Mouse (Mus musculus): ENCODE data around the gene 4933415F23Rik. TPM values are rescaled to one million over a fixed set of nuclear protein-coding genes. Genes with fewer than 3 reads are reported as not detected.
"Not testable (repeated sequence)": the region's sequence is repeated elsewhere in the genome, so short reads cannot be mapped to it uniquely, and the experiment has no call there.

Gene 4933415F23Rik
- not detected in 2 replicates for polyA plus RNA-seq (2015; fragmentation: Nextera tagmentation; extraction: Ambion mirVana)

- Histone ChIP-seq H3K4me1 (ENCODE audit: control insufficient read depth, insufficient read depth, low read length) (no peaks in the 10 kb centered on the region), H3K27me3 (ENCODE audit: control insufficient read depth, insufficient read depth, low read length) (no peaks in the 10 kb centered on the region), H3K4me2 (ENCODE audit: low read depth, low read length) (no peak within 1 kb of the TSS), H3K9ac (ENCODE audit: low read length) (no peak within 1 kb of the TSS), H3K9me3 (replicated peaks; ENCODE audit: control insufficient read depth, low read length) (no peaks in the 10 kb centered on the region; the same call in 1 of the 2 replicates), H3K36me3 (ENCODE audit: control insufficient read depth, insufficient read depth) (no peaks in the 10 kb centered on the region), H3K4me3 (ENCODE audit: low read length) (no peak within 1 kb of the TSS), H3K27ac (ENCODE audit: low read length) (no peak within 1 kb of the TSS)
- no peak for ATAC-seq (replicated peaks; ENCODE audit: extremely low read depth, insufficient read depth, low FRiP score)
- WGBS: 93% methylated on average over 20 of the region's 20 CpGs
These were observed at the start of gene 4933415F23Rik for GRCm38 (mm10) chr1:23102021-23102420. Gene 4933415F23Rik, minus strand, starts transcription at chr1:23102253.

GRCm38 (mm10) chr1:23151722-23152121, 49.7 kb upstream of the 4933415F23Rik start:
- Histone ChIP-seq H3K4me1 (ENCODE audit: control insufficient read depth, insufficient read depth, low read length) (no peaks in the 10 kb centered on the region), H3K4me2 (ENCODE audit: low read depth, low read length) (no peak overlapping the region), H3K27me3 (ENCODE audit: control insufficient read depth, insufficient read depth, low read length) (no peaks in the 10 kb centered on the region), H3K4me3 (ENCODE audit: low read length) (no peak overlapping the region), H3K36me3 (ENCODE audit: control insufficient read depth, insufficient read depth) (no peaks in the 10 kb centered on the region), H3K9me3 (replicated peaks; ENCODE audit: control insufficient read depth, low read length) (no peaks in the 10 kb centered on the region), H3K9ac (ENCODE audit: low read length) (no peak overlapping the region), H3K27ac (ENCODE audit: low read length) (no peak overlapping the region)
- ATAC-seq (replicated peaks; ENCODE audit: extremely low read depth, insufficient read depth, low FRiP score): no peak
- 79% methylated on average over 1 of the region's 1 CpGs for WGBS

- Histone ChIP-seq H3K4me3 (ENCODE audit: low read length) (no peak overlapping the region), H3K36me3 (ENCODE audit: control insufficient read depth, insufficient read depth) (no peaks in the 10 kb centered on the region), H3K27me3 (ENCODE audit: control insufficient read depth, insufficient read depth, low read length) (no peaks in the 10 kb centered on the region), H3K9ac (ENCODE audit: low read length) (no peak overlapping the region), H3K4me2 (ENCODE audit: low read depth, low read length) (no peak overlapping the region), H3K27ac (ENCODE audit: low read length) (peak overlapping the region; percentile 67), H3K9me3 (replicated peaks; ENCODE audit: control insufficient read depth, low read length) (0 out of 2 replicates have a peak, but pooled peaks cover 2% of the 10 kb centered on the region), H3K4me1 (ENCODE audit: control insufficient read depth, insufficient read depth, low read length) (peaks cover 11% of the 10 kb centered on the region; the same call in 1 of the 2 replicates)
- ATAC-seq (replicated peaks; ENCODE audit: extremely low read depth, insufficient read depth, low FRiP score): peak; percentile 81
- WGBS: 24% methylated on average over 5 of the region's 5 CpGs
These were observed 44.3 kb upstream of the 4933415F23Rik start for GRCm38 (mm10) chr1:23146198-23146873.

GRCm38 (mm10) chr1:23141121-23141811, 39.2 kb upstream of the 4933415F23Rik start:
- H3K9ac ChIP-seq (ENCODE audit: low read length): no peak overlapping the region
- no peak overlapping the region for H3K4me2 ChIP-seq (ENCODE audit: low read depth, low read length)
- H3K4me1 ChIP-seq (ENCODE audit: control insufficient read depth, insufficient read depth, low read length): peaks cover 9% of the 10 kb centered on the region; the same call in 1 of the 2 replicates
- no peak overlapping the region for H3K27ac ChIP-seq (ENCODE audit: low read length)
- WGBS: 84% methylated on average over 10 of the region's 10 CpGs
- no peak for ATAC-seq (replicated peaks; ENCODE audit: extremely low read depth, insufficient read depth, low FRiP score)
- H3K27me3 ChIP-seq (ENCODE audit: control insufficient read depth, insufficient read depth, low read length): no peaks in the 10 kb centered on the region
- H3K9me3 ChIP-seq (replicated peaks; ENCODE audit: control insufficient read depth, low read length): 0 out of 2 replicates have a peak, but pooled peaks cover 2% of the 10 kb centered on the region
- H3K36me3 ChIP-seq (ENCODE audit: control insufficient read depth, insufficient read depth): no peaks in the 10 kb centered on the region
- H3K4me3 ChIP-seq (ENCODE audit: low read length): no peak overlapping the region

GRCm38 (mm10) chr1:23140530-23140929, 38.5 kb upstream of the 4933415F23Rik start:
- H3K4me3 ChIP-seq (ENCODE audit: low read length); H3K4me1 ChIP-seq (ENCODE audit: control insufficient read depth, insufficient read depth, low read length); ATAC-seq (replicated peaks; ENCODE audit: extremely low read depth, insufficient read depth, low FRiP score); H3K4me2 ChIP-seq (ENCODE audit: low read depth, low read length); H3K9ac ChIP-seq (ENCODE audit: low read length); H3K36me3 ChIP-seq (ENCODE audit: control insufficient read depth, insufficient read depth); H3K27me3 ChIP-seq (ENCODE audit: control insufficient read depth, insufficient read depth, low read length); H3K27ac ChIP-seq (ENCODE audit: low read length); H3K9me3 ChIP-seq (replicated peaks; ENCODE audit: control insufficient read depth, low read length): not testable (repeated sequence)
- WGBS: 0% methylated on average over 1 of the region's 1 CpGs

- Histone ChIP-seq H3K4me2 (ENCODE audit: low read depth, low read length) (no peak overlapping the region), H3K27ac (ENCODE audit: low read length) (no peak overlapping the region), H3K27me3 (ENCODE audit: control insufficient read depth, insufficient read depth, low read length) (no peaks in the 10 kb centered on the region), H3K36me3 (ENCODE audit: control insufficient read depth, insufficient read depth) (no peaks in the 10 kb centered on the region), H3K4me3 (ENCODE audit: low read length) (no peak overlapping the region), H3K9me3 (replicated peaks; ENCODE audit: control insufficient read depth, low read length) (no peaks in the 10 kb centered on the region), H3K9ac (ENCODE audit: low read length) (no peak overlapping the region), H3K4me1 (ENCODE audit: control insufficient read depth, insufficient read depth, low read length) (peaks cover 14% of the 10 kb centered on the region)
- WGBS: 56% methylated on average over 4 of the region's 4 CpGs
- no peak for ATAC-seq (replicated peaks; ENCODE audit: extremely low read depth, insufficient read depth, low FRiP score)
These were observed 18.8 kb upstream of the 4933415F23Rik start for GRCm38 (mm10) chr1:23120901-23121300.

- no peak overlapping the region for H3K27ac ChIP-seq (ENCODE audit: low read length)
- no peak overlapping the region for H3K4me2 ChIP-seq (ENCODE audit: low read depth, low read length)
- H3K4me3 ChIP-seq (ENCODE audit: low read length): no peak overlapping the region
- no peaks in the 10 kb centered on the region for H3K9me3 ChIP-seq (replicated peaks; ENCODE audit: control insufficient read depth, low read length)
- H3K36me3 ChIP-seq (ENCODE audit: control insufficient read depth, insufficient read depth): no peaks in the 10 kb centered on the region
- peaks cover 21% of the 10 kb centered on the region for H3K4me1 ChIP-seq (ENCODE audit: control insufficient read depth, insufficient read depth, low read length)
- H3K27me3 ChIP-seq (ENCODE audit: control insufficient read depth, insufficient read depth, low read length): no peaks in the 10 kb centered on the region
- ATAC-seq (replicated peaks; ENCODE audit: extremely low read depth, insufficient read depth, low FRiP score): no peak
- H3K9ac ChIP-seq (ENCODE audit: low read length): no peak overlapping the region
- WGBS: 49% methylated on average over 4 of the region's 4 CpGs
These were observed 17.4 kb upstream of the 4933415F23Rik start for GRCm38 (mm10) chr1:23119406-23119805.

- no peaks in the 10 kb centered on the region for H3K36me3 ChIP-seq (ENCODE audit: control insufficient read depth, insufficient read depth)
- H3K4me2 ChIP-seq (ENCODE audit: low read depth, low read length): no peak overlapping the region
- H3K27me3 ChIP-seq (ENCODE audit: control insufficient read depth, insufficient read depth, low read length): no peaks in the 10 kb centered on the region
- H3K27ac ChIP-seq (ENCODE audit: low read length): peak overlapping the region; percentile 71
- H3K4me3 ChIP-seq (ENCODE audit: low read length): no peak overlapping the region
- WGBS: 27% methylated on average over 3 of the region's 3 CpGs
- no peaks in the 10 kb centered on the region for H3K9me3 ChIP-seq (replicated peaks; ENCODE audit: control insufficient read depth, low read length)
- no peak overlapping the region for H3K9ac ChIP-seq (ENCODE audit: low read length)
- ATAC-seq (replicated peaks; ENCODE audit: extremely low read depth, insufficient read depth, low FRiP score): peak; percentile 64; the same call in 1 of the 2 replicates
- peaks cover 30% of the 10 kb centered on the region for H3K4me1 ChIP-seq (ENCODE audit: control insufficient read depth, insufficient read depth, low read length)
These were observed 15.4 kb upstream of the 4933415F23Rik start for GRCm38 (mm10) chr1:23117423-23117822.

- no peak overlapping the region for H3K9ac ChIP-seq (ENCODE audit: low read length)
- no peaks in the 10 kb centered on the region for H3K27me3 ChIP-seq (ENCODE audit: control insufficient read depth, insufficient read depth, low read length)
- no peak overlapping the region for H3K4me3 ChIP-seq (ENCODE audit: low read length)
- 87% methylated on average over 1 of the region's 1 CpGs for WGBS
- no peak overlapping the region for H3K4me2 ChIP-seq (ENCODE audit: low read depth, low read length)
- H3K27ac ChIP-seq (ENCODE audit: low read length): no peak overlapping the region
- ATAC-seq (replicated peaks; ENCODE audit: extremely low read depth, insufficient read depth, low FRiP score): no peak
- H3K9me3 ChIP-seq (replicated peaks; ENCODE audit: control insufficient read depth, low read length): no peaks in the 10 kb centered on the region
- H3K36me3 ChIP-seq (ENCODE audit: control insufficient read depth, insufficient read depth): no peaks in the 10 kb centered on the region
- peaks cover 11% of the 10 kb centered on the region for H3K4me1 ChIP-seq (ENCODE audit: control insufficient read depth, insufficient read depth, low read length)
These were observed 7.1 kb upstream of the 4933415F23Rik start for GRCm38 (mm10) chr1:23109191-23109590.

All from heart, embryonic 16.5 days (tissue).